Mouse (Mus musculus) G1E-ER4 (cell line): ENCODE data around the gene Fcgr3. TPM values are rescaled to one million over a fixed set of nuclear protein-coding genes. Genes with fewer than 3 reads are reported as not detected.

Source experiments
- GATA1 ChIP-seq: IDR thresholded peaks from one replicate; pipeline ENCODE4 v1.8.0; 2012; ENCODE audit warnings: low read length, inconsistent platforms
- polyA plus RNA-seq: library from polyadenylated mRNA; stranded (reverse); fragments of >175 nt; gene quantifications from 2 replicates; pipeline ENCODE4 v1.2.3, GENCODE M21; 2012

The Fcgr3 gene
- polyA plus RNA-seq, 1 experiment, result 0.04 TPM

DNA sequence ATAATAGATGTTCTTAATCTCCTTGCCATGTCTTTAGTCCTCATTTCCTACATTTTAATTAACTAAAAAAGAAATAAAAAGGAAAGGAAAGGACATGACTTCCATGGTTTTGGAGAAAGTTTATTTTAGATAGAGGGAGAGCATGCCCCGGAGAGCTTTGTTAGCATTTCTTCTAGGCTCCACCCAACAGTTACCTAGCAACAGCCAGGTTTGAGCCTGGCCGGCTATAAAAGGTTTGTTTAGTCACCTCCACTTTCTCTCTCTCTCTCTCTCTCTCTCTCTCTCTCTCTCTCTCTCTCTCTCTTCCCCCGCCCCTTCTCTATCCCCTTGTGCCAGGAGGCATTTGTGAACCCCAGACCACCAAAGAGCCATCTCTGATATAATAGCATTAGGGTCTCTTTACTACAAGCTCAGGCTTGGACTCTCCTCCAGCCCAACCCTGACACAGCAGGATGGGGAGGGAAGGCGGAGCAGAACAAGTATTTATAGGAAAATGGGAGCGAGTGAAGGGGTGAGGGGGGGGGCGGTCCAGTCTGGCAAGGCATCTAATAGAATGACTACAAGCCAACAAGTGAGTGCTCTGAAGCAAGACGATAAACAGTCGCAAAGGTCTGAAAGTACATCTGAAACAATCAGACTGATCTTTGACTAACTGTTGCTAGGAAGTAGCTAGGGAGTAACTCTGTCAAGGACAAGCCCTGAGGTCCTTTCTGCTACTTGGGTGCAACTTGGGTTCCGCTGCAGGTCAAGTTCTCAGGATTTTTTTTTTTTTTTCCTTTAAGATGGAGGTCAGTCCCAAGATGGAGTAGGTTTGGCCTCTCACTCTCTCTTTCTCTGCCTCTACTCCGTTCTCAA lies 31.6 kb upstream of the Fcgr3 start:
- TF ChIP-seq GATA1, result no peak

DNA sequence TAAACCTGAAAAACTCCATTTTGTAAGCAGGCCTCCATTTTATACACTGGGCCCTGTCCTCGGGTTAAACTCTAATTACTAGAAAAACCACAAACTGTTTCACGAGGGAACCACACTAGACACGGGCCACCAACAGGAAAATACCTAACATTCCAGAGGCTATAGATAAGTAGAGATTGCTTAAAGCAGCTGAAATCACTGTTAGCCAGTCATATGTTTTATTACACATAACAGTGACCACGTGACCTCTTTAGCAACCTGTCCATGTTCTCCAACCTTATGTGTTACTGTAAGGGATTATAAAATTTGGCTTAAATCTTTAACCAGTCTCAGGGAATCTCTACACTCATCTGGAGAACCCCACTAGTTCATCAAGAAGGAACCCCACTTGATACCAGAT lies 29.7 kb upstream of the Fcgr3 start:
- no peak for TF ChIP-seq GATA1

DNA sequence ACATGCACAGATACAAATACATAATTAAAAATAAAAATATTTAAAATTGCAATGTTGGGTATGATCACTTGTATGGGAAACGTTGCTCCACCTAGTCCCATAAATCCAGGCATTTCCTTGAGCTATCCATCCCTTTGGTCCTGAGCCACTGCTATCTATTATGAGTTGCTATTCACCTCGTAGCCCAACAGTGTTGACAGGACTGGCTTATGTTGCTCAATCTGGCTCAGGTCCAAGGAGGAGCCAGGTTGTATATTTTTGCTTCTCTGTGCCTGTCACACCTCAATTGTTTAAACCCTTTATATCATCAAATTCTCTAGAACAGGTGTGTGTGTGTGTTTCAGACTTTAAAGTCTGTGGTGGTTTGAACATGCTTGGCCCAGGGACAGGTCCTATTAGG lies 26.0 kb upstream of the Fcgr3 start:
- no peak for TF ChIP-seq GATA1

DNA sequence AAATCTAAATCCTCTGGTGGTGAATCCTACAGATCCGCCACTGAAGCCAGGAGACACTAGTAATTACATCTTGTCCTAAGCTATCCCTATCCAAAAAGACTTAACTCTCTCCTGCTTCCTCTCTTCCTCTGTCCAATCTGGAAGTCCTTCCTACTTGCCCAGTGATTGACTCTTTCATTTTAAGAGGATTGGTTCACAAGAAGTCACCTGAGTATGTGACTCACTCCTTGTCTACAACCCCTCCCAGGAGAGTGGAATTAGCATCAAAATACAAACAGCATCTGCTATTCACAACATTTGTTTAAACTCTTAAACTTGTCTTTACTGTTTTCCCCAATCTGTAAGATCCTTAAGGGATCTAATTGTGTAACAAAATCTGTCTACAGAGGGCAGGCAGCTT lies 25.2 kb upstream of the Fcgr3 start:
- no peak for TF ChIP-seq GATA1

DNA sequence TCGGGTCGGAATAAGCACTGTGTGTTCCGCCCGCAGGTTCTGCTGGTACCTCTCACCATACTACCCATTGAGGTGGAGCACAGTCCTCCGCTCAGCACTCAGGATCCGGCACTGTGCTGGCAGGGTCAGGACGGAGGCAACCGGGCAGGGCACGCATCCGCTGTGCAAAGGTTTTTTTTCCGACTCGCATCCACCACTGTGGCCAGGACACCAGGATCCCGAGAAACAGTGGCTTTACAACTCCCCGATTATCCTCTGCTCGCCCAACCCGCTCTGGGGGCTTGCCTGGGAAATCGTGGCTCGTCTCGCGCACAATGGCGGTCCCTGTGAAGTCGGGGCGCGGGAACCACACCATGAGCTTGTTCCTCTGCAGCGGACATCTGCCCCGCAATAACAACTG lies 21.0 kb upstream of the Fcgr3 start:
- TF ChIP-seq GATA1, result no peak

DNA sequence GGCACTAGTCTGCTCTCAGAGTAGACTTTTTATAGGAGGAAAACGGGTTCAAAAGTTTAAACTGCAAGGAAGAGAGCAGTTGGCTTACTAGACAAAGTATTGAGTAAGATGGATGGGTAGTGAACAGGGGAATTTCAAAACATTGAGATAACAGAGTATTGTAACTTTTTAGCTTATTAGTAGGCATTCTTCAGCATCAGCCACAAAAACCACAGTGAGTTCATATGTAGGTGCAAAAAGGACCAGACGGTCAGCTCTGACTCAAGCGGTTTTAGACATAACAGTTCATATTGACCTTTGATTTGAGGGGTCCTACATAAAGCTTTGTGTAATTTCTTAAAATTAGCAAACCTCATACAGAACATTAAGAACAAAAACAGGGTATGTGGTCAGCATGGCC lies 3.2 kb downstream of the Fcgr3 start:
- TF ChIP-seq GATA1, result no peak

DNA sequence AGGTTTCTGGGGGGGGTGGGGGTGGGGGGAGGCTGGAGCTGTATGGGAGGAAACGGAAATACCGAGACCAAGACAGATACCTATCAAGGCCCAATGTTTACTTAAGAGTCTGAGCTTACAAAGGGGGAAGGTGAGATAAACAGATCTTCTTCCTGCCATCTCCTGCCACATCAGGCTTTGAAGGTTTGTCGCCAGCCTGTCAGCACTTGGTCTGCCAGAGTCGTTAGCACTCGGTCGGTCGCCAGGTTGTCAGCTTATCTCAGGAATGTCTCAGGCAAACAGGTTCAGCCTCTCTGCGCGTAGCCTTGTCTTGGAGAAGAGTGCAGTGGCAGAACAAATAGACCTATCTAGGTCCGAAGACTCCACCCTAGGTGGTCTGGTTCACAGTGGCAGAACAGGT lies 4.3 kb downstream of the Fcgr3 start:
- TF ChIP-seq GATA1, result peak; percentile 23

DNA sequence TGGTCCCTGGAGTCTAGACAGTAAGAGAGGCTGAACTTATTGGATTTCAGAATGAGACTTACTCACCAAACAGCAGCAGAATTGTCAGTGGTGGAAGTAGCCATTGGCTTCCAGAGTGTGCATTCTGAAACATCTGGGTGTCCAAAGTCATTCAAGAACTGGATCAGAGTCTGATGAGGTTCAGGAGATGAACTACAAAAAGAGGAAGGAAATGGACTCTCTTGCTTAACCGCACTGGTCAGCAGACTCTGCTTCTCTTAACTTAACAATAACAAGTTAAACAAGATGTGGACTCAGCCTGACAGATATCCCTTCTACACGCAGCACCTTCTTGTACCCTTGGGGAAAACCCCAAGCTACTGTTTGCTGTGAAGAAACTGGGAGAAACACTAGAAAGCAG lies 5.5 kb downstream of the Fcgr3 start:
- TF ChIP-seq GATA1, result no peak

DNA sequence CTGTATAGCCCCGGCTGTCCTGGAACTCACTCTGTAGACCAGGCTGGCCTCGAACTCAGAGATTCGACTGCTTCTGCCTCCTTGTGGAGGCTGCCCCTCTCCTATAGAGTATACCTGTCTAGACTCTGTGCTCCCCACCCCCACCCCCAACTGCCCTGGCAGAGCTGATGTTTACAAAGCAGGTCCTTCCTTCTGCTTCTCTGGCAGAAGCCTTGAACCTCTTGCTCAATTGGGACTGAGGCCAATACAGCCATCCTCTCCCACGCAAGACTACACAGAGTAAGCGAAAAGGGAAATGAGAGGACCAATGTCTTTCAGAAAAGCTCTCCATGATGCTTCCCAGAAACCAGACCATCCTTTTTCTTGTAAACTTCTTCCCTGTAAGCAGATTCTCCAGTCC lies 7.5 kb downstream of the Fcgr3 start:
- TF ChIP-seq GATA1, result no peak

DNA sequence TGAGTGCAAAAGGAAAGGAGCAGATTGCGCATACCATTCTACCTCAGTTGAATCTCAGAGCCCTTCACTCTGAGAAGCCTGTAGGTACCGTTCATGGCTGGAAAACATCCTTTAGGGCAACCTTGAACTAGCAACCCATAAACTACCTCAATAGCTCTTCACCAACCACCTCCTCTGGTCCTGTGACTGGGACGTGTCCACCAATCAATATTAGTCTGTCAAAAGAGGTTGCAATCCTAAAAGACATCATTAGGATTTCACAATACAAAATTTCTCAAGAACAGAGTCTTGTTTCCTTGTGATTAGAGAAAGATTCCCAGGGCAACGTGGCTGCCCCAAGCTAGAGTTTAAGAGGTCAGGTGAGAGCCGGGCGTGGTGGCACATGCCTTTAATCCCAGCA lies 11.4 kb downstream of the Fcgr3 start:
- no peak for TF ChIP-seq GATA1

DNA sequence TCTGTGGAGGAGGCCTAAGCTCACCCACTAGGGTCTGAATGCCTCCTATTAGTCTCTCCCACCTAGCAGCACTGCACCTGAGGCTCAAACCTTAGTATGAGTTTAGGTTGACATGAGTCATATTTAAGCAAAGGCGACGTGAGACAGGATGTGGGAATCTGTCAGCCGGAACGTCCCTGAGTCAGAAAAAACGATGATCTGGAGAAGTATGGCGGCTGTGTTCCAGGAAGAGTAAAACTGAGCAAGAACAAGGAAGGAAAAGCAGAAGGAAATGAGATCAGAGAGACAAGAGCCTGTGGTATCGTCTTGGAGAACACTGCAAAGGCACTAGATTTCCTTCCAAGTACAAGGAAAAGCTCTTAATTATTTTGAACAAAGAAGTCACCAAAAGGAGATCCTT lies 14.0 kb downstream of the Fcgr3 start:
- TF ChIP-seq GATA1, result no peak

DNA sequence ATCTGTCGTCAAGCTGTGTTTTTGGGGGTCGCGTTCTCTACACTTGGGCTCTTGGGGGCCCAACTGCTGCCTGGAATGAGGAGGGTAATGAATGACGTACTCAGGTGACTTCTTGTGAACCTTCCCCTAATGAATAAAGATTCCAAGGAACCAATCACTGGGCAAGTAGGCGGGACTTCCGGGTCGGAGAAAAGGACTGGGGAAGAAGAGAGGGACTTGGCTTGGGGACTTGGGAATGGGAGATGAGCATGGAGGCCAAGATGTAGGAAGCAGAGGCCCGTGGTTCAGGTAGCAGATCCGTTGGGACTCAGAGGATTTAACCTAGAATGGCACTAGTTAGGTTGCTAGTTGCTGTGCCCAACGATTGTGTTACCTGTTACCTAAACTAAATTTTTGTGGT lies 15.5 kb downstream of the Fcgr3 start:
- no peak for TF ChIP-seq GATA1

DNA sequence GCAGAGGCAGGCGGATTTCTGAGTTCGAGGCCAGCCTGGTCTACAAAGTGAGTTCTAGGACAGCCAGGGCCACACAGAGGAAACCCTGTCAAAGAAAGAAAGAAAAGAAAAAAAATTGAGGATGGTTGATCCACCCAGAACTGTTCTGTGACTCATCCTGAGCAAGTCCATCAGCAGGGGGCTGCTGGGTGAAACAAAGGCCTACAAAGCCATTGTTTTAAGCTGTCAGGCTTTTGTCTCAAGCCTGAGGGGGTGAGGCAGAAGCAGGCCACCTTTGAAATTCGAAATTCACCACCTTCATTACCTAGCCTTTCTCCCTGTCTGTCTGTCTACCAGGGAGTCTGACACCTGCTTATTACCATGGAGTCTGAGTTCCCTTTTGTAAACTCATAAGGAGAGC lies 18.2 kb downstream of the Fcgr3 start:
- TF ChIP-seq GATA1, result no peak

DNA sequence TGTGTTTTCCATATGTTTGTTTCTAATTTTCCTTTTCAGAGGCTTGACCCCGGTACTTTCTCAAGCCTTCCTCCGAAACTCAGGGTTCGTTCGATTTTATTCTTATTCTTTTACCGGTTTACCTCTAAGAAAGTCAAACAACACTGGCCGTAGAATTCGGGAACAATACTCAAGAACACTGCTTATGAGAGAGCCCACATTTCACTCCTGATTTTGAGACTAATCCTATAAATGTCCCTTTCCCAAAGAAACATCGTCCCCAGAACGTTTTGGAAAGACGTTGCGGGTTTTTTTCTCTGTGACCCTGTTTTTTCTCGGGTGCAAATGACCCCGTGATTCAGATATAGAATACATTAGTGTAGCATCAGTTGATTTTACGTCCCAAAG lies 19.7 kb downstream of the Fcgr3 start:
- no peak for TF ChIP-seq GATA1

DNA sequence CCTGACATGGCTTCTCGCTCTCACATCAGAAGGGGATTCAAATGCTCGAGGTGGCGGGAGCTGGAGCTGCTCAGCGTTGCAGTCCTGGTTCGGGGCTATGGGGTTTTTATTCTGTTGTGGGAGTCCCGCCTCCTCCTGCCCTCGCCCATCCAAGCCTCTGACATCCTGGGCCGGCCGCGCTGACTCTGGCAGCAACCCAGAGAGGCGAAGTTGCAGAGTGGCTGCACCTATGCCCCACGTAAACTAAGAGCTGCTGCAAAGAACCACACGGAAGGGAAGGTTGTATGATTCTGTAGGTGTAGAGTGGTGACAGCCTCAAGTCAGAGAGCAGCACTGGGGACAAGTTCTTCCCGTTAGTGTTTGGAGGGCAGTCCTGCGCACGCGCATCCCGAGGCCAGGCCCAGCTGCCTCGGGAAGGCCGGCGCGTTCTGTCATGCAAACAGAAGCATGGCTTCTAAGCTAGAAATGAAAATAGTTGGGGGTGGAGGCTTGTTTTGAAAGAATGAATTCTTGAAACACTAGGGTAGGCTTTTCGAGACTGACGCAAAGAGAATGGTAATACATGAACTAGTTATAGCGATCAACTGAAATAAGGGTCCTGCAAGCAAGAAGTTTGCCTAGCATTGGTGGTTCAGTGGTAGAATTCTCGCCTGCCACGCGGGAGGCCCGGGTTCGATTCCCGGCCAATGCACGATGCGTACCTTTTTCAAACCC lies 20.2 kb downstream of the Fcgr3 start:
- TF ChIP-seq GATA1, result no peak

DNA sequence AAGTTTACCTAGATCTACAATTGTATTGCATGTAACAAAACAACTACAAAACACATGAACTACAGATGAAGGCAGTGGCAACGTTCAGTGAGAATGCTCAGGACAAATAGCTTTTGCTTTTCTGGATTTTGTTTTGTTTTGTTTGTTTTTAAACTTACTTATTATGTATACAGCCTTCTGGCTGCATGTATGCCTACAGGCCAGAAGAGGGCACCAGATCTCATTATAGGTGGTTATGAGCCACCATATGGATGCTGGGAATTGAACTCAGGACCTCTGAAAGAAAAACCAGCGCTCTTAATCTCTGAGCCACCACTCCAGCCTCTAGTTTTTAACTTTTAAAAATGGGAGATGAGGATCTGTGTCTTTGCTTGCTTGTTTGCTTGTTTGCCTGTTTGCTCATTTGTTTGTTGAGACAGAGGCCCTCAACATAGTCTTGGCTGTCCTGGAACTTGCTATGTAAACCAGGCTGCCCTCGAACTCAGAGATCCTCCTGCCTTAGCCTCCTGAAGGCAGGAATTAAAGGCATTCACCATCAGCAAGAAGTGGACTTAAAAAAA lies 21.1 kb downstream of the Fcgr3 start:
- no peak for TF ChIP-seq GATA1

DNA sequence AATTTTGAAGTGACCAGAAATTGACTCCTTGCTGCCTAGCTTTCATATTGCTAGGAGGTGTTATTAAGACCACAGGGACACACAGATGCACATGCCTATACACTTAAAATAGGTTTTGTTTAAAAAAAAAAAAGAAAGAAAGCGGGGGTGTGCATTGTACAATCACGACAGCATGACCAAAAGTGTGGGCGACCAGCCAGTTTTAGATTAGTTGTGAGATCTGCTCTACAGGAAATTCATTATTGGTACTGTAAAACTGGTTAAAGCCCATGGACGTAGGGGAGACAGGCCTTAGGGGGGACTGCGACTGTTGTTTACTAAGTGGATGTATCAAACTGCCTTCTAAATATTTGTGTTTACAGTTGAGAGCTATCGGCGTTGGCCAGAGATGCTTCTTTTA lies 24.9 kb downstream of the Fcgr3 start:
- TF ChIP-seq GATA1, result no peak
